Mouse (Mus musculus): ENCODE measurements around the gene Coq9. TPM values are rescaled to one million over a fixed set of nuclear protein-coding genes. Genes with fewer than 3 reads are reported as not detected.

Coq9 gene
- polyA plus RNA-seq, 1 experiment from 2014 or later: 45.5 TPM

Other genes starting within 250 kb of the Coq9 start
- 33.8 and 40.1 TPM in 2 replicates for gene Rspry1, start 236.4 kb upstream of the Coq9 start, polyA plus RNA-seq (2015; fragmentation: Nextera tagmentation; extraction: Ambion mirVana)
- 82.5 and 85.3 TPM in 2 replicates for gene Fam192a, start 236.3 kb upstream of the Coq9 start, polyA plus RNA-seq (2015; fragmentation: Nextera tagmentation; extraction: Ambion mirVana)
- 75.9 and 92.2 TPM in 2 replicates for gene Arl2bp, start 171.7 kb upstream of the Coq9 start, polyA plus RNA-seq (2015; fragmentation: Nextera tagmentation; extraction: Ambion mirVana)
- gene Pllp, start 142.0 kb upstream of the Coq9 start, polyA plus RNA-seq (2015; fragmentation: Nextera tagmentation; extraction: Ambion mirVana): 0.44 and 0.90 TPM in 2 replicates
- 24.8 and 28.7 TPM in 2 replicates for gene Ccl22, start 92.7 kb upstream of the Coq9 start, polyA plus RNA-seq (2015; fragmentation: Nextera tagmentation; extraction: Ambion mirVana)
- 5.6 and 9.6 TPM in 2 replicates for gene Cx3cl1, start 66.3 kb upstream of the Coq9 start, polyA plus RNA-seq (2015; fragmentation: Nextera tagmentation; extraction: Ambion mirVana)
- gene Ccl17, start 27.9 kb upstream of the Coq9 start, polyA plus RNA-seq (2015; fragmentation: Nextera tagmentation; extraction: Ambion mirVana): 23.8 and 28.6 TPM in 2 replicates
- 103 and 112 TPM in 2 replicates for gene Ciapin1, start within 50 bp of the Coq9 start, polyA plus RNA-seq (2015; fragmentation: Nextera tagmentation; extraction: Ambion mirVana)
- gene Polr2c, start 19.1 kb downstream of the Coq9 start, polyA plus RNA-seq (2015; fragmentation: Nextera tagmentation; extraction: Ambion mirVana): 139 and 145 TPM in 2 replicates
- 3.8 TPM in 2 replicates for gene Dok4, start 38.0 kb downstream of the Coq9 start, polyA plus RNA-seq (2015; fragmentation: Nextera tagmentation; extraction: Ambion mirVana)
- gene Ccdc102a, start 79.8 kb downstream of the Coq9 start, polyA plus RNA-seq (2015; fragmentation: Nextera tagmentation; extraction: Ambion mirVana): 7.8 and 9.4 TPM in 2 replicates
- gene Adgrg5, start 85.4 kb downstream of the Coq9 start, polyA plus RNA-seq (2015; fragmentation: Nextera tagmentation; extraction: Ambion mirVana): 5.4 and 5.5 TPM in 2 replicates
- gene Adgrg1, start 136.4 kb downstream of the Coq9 start, polyA plus RNA-seq (2015; fragmentation: Nextera tagmentation; extraction: Ambion mirVana): 37.8 and 43.2 TPM in 2 replicates
- 8.5 and 9.7 TPM in 2 replicates for gene Adgrg3, start 179.4 kb downstream of the Coq9 start, polyA plus RNA-seq (2015; fragmentation: Nextera tagmentation; extraction: Ambion mirVana)
- gene Drc7, start 216.8 kb downstream of the Coq9 start, polyA plus RNA-seq (2015; fragmentation: Nextera tagmentation; extraction: Ambion mirVana): 1.3 TPM in 2 replicates
- gene Katnb1, start 242.9 kb downstream of the Coq9 start, polyA plus RNA-seq (2015; fragmentation: Nextera tagmentation; extraction: Ambion mirVana): 20.1 and 20.3 TPM in 2 replicates

All from thymus, postnatal 0 days (tissue).